Mouse (Mus musculus): ENCODE measurements at regions not wholly inside any gene's neighbourhood (a gene's known extent, or its start where the extent isn't known, plus 50 kb on each side); places are given as distances from the start of the nearest gene placed in this dataset.

DNA sequence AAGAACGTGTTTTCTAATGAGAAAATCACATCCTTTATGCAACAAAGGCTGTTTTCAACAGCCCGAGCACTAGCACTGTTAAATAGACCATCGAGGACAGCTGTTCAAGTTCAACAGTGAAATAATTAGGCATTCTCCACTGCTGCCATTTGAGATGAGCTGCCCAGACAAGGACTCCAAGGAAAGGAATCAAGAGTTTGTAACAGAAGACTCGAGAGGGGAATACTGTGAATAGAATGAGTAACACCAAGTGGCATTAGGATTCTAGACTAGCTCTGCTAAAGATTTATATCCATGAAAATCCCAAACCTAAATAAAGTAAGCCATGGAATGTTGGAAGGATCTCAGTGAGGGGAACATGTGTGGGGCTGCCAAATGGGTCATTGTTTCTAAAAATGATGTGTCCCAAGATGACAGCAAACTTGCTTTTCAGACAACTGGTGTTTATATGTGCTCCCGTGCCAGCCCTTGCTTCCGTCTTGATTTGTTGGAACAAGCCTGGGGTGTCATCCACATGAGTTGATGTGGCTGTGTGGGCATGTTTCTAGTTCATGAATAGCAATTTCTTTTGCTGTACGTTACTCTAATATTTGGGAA is 72.1 kb upstream of the Itga4 start:
- WGBS: 92% methylated on average over 7 of the region's 7 CpGs
- TF ChIP-seq POLR2A (IDR thresholded peaks at IDR 0.05; ENCODE audit: control insufficient read depth, extremely low read depth, insufficient read depth, low read length, poor library complexity): no peak
- TF ChIP-seq CTCF (IDR thresholded peaks at IDR 0.05; ENCODE audit: borderline replicate concordance, control insufficient read depth, extremely low read depth, insufficient read depth, low read length, poor library complexity): no peak
- Histone ChIP-seq H3K36me3 (ENCODE audit: control insufficient read depth, insufficient read depth, low read length) (no peaks in the 10 kb centered on the region), H3K4me1 (replicated peaks; ENCODE audit: control insufficient read depth, insufficient read depth, low read length) (peaks cover 14% of the 10 kb centered on the region), H3K27ac (ENCODE audit: control insufficient read depth, insufficient read depth, low read length) (no peak overlapping the region), H3K27me3 (ENCODE audit: control insufficient read depth, insufficient read depth, low read length) (no peaks in the 10 kb centered on the region), H3K4me3 (ENCODE audit: control insufficient read depth, insufficient read depth, low read length) (no peak overlapping the region)
- no peak for DNase-seq

- Histone ChIP-seq H3K36me3 (ENCODE audit: control insufficient read depth, insufficient read depth, low read length) (no peaks in the 10 kb centered on the region), H3K4me1 (replicated peaks; ENCODE audit: control insufficient read depth, insufficient read depth, low read length) (peaks cover 14% of the 10 kb centered on the region), H3K4me3 (ENCODE audit: control insufficient read depth, insufficient read depth, low read length) (no peak overlapping the region), H3K27me3 (ENCODE audit: control insufficient read depth, insufficient read depth, low read length) (no peaks in the 10 kb centered on the region), H3K27ac (ENCODE audit: control insufficient read depth, insufficient read depth, low read length) (no peak overlapping the region)
- 64% methylated on average over 11 of the region's 11 CpGs for WGBS
- no peak for TF ChIP-seq POLR2A (IDR thresholded peaks at IDR 0.05; ENCODE audit: control insufficient read depth, extremely low read depth, insufficient read depth, low read length, poor library complexity)
- no peak for TF ChIP-seq CTCF (IDR thresholded peaks at IDR 0.05; ENCODE audit: borderline replicate concordance, control insufficient read depth, extremely low read depth, insufficient read depth, low read length, poor library complexity)
- DNase-seq: no peak
Observed at GRCm38 (mm10) chr2:79185234-79186101, 69.8 kb upstream of the Itga4 start.

- Histone ChIP-seq H3K27ac (ENCODE audit: control insufficient read depth, insufficient read depth, low read length) (no peak overlapping the region), H3K36me3 (ENCODE audit: control insufficient read depth, insufficient read depth, low read length) (no peaks in the 10 kb centered on the region), H3K4me3 (ENCODE audit: control insufficient read depth, insufficient read depth, low read length) (no peak overlapping the region), H3K4me1 (replicated peaks; ENCODE audit: control insufficient read depth, insufficient read depth, low read length) (peaks cover 15% of the 10 kb centered on the region), H3K27me3 (ENCODE audit: control insufficient read depth, insufficient read depth, low read length) (no peaks in the 10 kb centered on the region)
- 72% methylated on average over 7 of the region's 7 CpGs for WGBS
- TF ChIP-seq CTCF (IDR thresholded peaks at IDR 0.05; ENCODE audit: borderline replicate concordance, control insufficient read depth, extremely low read depth, insufficient read depth, low read length, poor library complexity) (no peak), POLR2A (IDR thresholded peaks at IDR 0.05; ENCODE audit: control insufficient read depth, extremely low read depth, insufficient read depth, low read length, poor library complexity) (no peak)
- peak; percentile 13 for DNase-seq
Observed at GRCm38 (mm10) chr2:79186878-79187277, 68.3 kb upstream of the Itga4 start.

DNA sequence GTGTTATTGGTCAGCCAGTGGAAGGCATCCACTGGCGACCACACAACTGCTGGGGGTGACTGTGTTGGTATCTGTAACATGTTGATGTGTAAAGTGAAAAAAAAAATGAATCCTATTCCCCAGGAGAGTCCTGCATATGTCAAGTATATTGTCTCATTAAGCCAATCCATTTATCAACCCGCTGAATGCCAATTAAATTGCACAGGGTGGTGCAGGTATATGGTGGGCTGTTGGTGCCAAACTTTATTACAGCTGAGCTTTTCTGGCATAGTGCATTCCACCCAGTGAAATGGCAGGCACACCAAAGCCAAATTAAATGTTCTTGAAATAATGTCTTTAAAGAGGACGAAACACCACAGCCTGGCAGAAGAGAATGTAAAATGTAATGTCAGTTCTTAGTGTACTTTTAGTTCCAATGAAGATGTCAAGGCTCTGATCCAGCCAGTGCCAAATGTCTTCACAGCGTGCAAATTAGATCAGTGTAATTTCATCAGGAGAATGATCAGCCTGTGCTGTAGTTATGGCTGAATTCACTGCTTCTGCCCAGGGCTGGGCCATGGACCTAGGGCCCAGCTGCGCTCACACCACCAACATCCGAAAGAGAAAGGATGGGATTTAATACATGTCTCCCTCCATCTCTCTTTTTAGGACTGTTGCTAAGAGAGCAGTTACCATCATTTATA is 66.6 kb upstream of the Itga4 start:
- no peak overlapping the region for H3K4me3 ChIP-seq (ENCODE audit: control insufficient read depth, insufficient read depth, low read length)
- H3K36me3 ChIP-seq (ENCODE audit: control insufficient read depth, insufficient read depth, low read length): no peaks in the 10 kb centered on the region
- H3K4me1 ChIP-seq (replicated peaks; ENCODE audit: control insufficient read depth, insufficient read depth, low read length): peaks cover 18% of the 10 kb centered on the region
- H3K27me3 ChIP-seq (ENCODE audit: control insufficient read depth, insufficient read depth, low read length): no peaks in the 10 kb centered on the region
- 97% methylated on average over 6 of the region's 6 CpGs for WGBS
- TF ChIP-seq POLR2A (IDR thresholded peaks at IDR 0.05; ENCODE audit: control insufficient read depth, extremely low read depth, insufficient read depth, low read length, poor library complexity): no peak
- no peak for TF ChIP-seq CTCF (IDR thresholded peaks at IDR 0.05; ENCODE audit: borderline replicate concordance, control insufficient read depth, extremely low read depth, insufficient read depth, low read length, poor library complexity)
- DNase-seq: no peak
- no peak overlapping the region for H3K27ac ChIP-seq (ENCODE audit: control insufficient read depth, insufficient read depth, low read length)

GRCm38 (mm10) chr2:79193851-79194250 is 61.4 kb upstream of the Itga4 start:
- Histone ChIP-seq H3K4me3 (ENCODE audit: control insufficient read depth, insufficient read depth, low read length) (no peak overlapping the region), H3K4me1 (replicated peaks; ENCODE audit: control insufficient read depth, insufficient read depth, low read length) (peaks cover 6% of the 10 kb centered on the region; the same call in 1 of the 2 replicates), H3K36me3 (ENCODE audit: control insufficient read depth, insufficient read depth, low read length) (no peaks in the 10 kb centered on the region), H3K27me3 (ENCODE audit: control insufficient read depth, insufficient read depth, low read length) (no peaks in the 10 kb centered on the region), H3K27ac (ENCODE audit: control insufficient read depth, insufficient read depth, low read length) (no peak overlapping the region)
- TF ChIP-seq POLR2A (IDR thresholded peaks at IDR 0.05; ENCODE audit: control insufficient read depth, extremely low read depth, insufficient read depth, low read length, poor library complexity) (no peak), CTCF (IDR thresholded peaks at IDR 0.05; ENCODE audit: borderline replicate concordance, control insufficient read depth, extremely low read depth, insufficient read depth, low read length, poor library complexity) (no peak)
- WGBS: 91% methylated on average over 1 of the region's 1 CpGs
- DNase-seq: no peak

DNA sequence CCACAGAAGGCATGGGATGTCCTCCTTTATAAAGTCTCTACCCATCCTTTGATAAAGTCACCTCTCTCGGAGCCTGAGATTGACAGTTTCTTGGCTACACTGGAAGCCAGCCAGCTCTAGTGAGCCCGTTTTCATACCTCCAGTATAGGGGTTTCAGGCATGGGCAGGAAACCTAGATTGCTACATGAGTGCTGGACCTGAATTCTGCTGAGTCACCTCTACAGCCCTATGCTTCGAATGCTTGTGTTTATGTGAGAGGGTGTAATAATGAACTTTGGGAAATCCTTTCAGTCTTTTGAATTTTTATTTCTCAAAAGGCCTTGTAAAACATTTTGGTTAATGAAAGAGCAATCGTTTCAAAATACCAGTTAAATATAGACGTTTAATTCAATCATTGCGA is 53.5 kb upstream of the Itga4 start:
- no peak overlapping the region for H3K27ac ChIP-seq (ENCODE audit: control insufficient read depth, insufficient read depth, low read length)
- peaks cover 4% of the 10 kb centered on the region; the same call in 1 of the 2 replicates for H3K4me1 ChIP-seq (replicated peaks; ENCODE audit: control insufficient read depth, insufficient read depth, low read length)
- TF ChIP-seq CTCF (IDR thresholded peaks at IDR 0.05; ENCODE audit: borderline replicate concordance, control insufficient read depth, extremely low read depth, insufficient read depth, low read length, poor library complexity) (no peak), POLR2A (IDR thresholded peaks at IDR 0.05; ENCODE audit: control insufficient read depth, extremely low read depth, insufficient read depth, low read length, poor library complexity) (no peak)
- WGBS: 66% methylated on average over 6 of the region's 6 CpGs
- H3K36me3 ChIP-seq (ENCODE audit: control insufficient read depth, insufficient read depth, low read length): no peaks in the 10 kb centered on the region
- no peak overlapping the region for H3K4me3 ChIP-seq (ENCODE audit: control insufficient read depth, insufficient read depth, low read length)
- no peaks in the 10 kb centered on the region for H3K27me3 ChIP-seq (ENCODE audit: control insufficient read depth, insufficient read depth, low read length)
- no peak for DNase-seq
